Mouse (Mus musculus) lung, adult 2 months (tissue): Measurements from ENCODE around the gene Ndufs4. TPM values are rescaled to one million over a fixed set of nuclear protein-coding genes. Genes with fewer than 3 reads are reported as not detected.
"Not testable (repeated sequence)": the region's sequence is repeated elsewhere in the genome, so short reads cannot be mapped to it uniquely, and the experiment has no call there.

Experiments
- DNase-seq: peaks from one replicate; pipeline ENCODE4 v3.0.0; 2022
- H3K4me1 ChIP-seq: fragments of 200-500 bp; 2 replicates; pipeline ENCODE4 v1.6.1; 2011; ENCODE audit warnings: low read length; ENCODE audit not compliant: control insufficient read depth, insufficient read depth
- H3K4me3 ChIP-seq: fragments of 200-500 bp; replicated peaks from 2 replicates; pipeline ENCODE3; 2011; ENCODE audit warnings: low read depth, mild to moderate bottlenecking, control low read depth, low read length; ENCODE audit errors: extremely low read depth
- CTCF ChIP-seq: fragments of 200-500 bp; IDR thresholded peaks from 2 replicates; pipeline ENCODE4 v1.5.1; 2011; ENCODE audit warnings: mild to moderate bottlenecking, low read length, control low read depth; ENCODE audit not compliant: insufficient read depth
- POLR2A ChIP-seq: fragments of 200-500 bp; IDR thresholded peaks from 2 replicates; pipeline ENCODE4 v1.6.1; 2011; ENCODE audit warnings: low read depth, mild to moderate bottlenecking, control low read depth, low read length, borderline replicate concordance; ENCODE audit errors: extremely low read depth
- WGBS: fragments of 180-500 bp; shearing (Covaris S2); methylation state at CpG from one replicate; pipeline ENCODE4 v1.1.7; 2018; 5-methylcytosine and 5-hydroxymethylcytosine counted together
- polyA plus RNA-seq: library from polyadenylated mRNA; depleted of rRNA; stranded (reverse); fragments of >200 nt; gene quantifications from 2 replicates; pipeline ENCODE4 v1.2.3, GENCODE M21; 2012; rRNA removed

Ndufs4 gene
- polyA plus RNA-seq, 1 experiment = 24.8 TPM

GRCm38 (mm10) chr13:114297761-114298160 lies 90.3 kb downstream of the Ndufs4 start:
- Histone ChIP-seq H3K4me1 (no peaks in the 10 kb centered on the region), H3K4me3 (no peak overlapping the region)
- TF ChIP-seq POLR2A = no peak
- no peak for TF ChIP-seq CTCF
- no peak for DNase-seq
- 81% methylated on average over 3 of the region's 3 CpGs for WGBS

GRCm38 (mm10) chr13:114296556-114296955 lies 91.5 kb downstream of the Ndufs4 start:
- TF ChIP-seq POLR2A (no peak), CTCF (no peak)
- H3K4me1 ChIP-seq = no peaks in the 10 kb centered on the region
- WGBS = 85% methylated on average over 4 of the region's 4 CpGs
- no peak for DNase-seq
- H3K4me3 ChIP-seq = no peak overlapping the region

GRCm38 (mm10) chr13:114289411-114289810 lies 98.6 kb downstream of the Ndufs4 start:
- WGBS = 67% methylated on average over 1 of the region's 1 CpGs
- DNase-seq = no peak
- Histone ChIP-seq H3K4me3 (no peak overlapping the region), H3K4me1 (no peaks in the 10 kb centered on the region)
- TF ChIP-seq CTCF = no peak
- TF ChIP-seq POLR2A = no peak

- H3K4me1 ChIP-seq = no peaks in the 10 kb centered on the region
- H3K4me3 ChIP-seq = no peak overlapping the region
- DNase-seq = no peak
- 96% methylated on average over 3 of the region's 3 CpGs for WGBS
- TF ChIP-seq CTCF (no peak), POLR2A (no peak)
Measured at GRCm38 (mm10) chr13:114288511-114288910, 99.5 kb downstream of the Ndufs4 start.

- not testable (repeated sequence) for H3K4me3 ChIP-seq, H3K4me1 ChIP-seq, DNase-seq
- WGBS = 97% methylated on average over 2 of the region's 2 CpGs
Measured at GRCm38 (mm10) chr13:114278690-114279089, 109.4 kb downstream of the Ndufs4 start.

- no peak overlapping the region for H3K4me3 ChIP-seq
- no peak for DNase-seq
- TF ChIP-seq CTCF (no peak), POLR2A (no peak)
- 60% methylated on average over 5 of the region's 5 CpGs for WGBS
- H3K4me1 ChIP-seq = no peaks in the 10 kb centered on the region
Measured at GRCm38 (mm10) chr13:114277277-114277676, 110.8 kb downstream of the Ndufs4 start.

- DNase-seq = no peak
- no peak overlapping the region for H3K4me3 ChIP-seq
- TF ChIP-seq CTCF = no peak
- TF ChIP-seq POLR2A = no peak
- H3K4me1 ChIP-seq = no peaks in the 10 kb centered on the region
- 69% methylated on average over 16 of the region's 16 CpGs for whole genome bisulfite sequencing
Measured at GRCm38 (mm10) chr13:114271410-114272105, 116.5 kb downstream of the Ndufs4 start.

- WGBS = 77% methylated on average over 9 of the region's 9 CpGs
- Histone ChIP-seq H3K4me1 (no peaks in the 10 kb centered on the region), H3K4me3 (no peak overlapping the region)
- DNase-seq = no peak
- TF ChIP-seq CTCF (no peak), POLR2A (no peak)
Measured at GRCm38 (mm10) chr13:114267741-114268140, 120.3 kb downstream of the Ndufs4 start.

GRCm38 (mm10) chr13:114260486-114261205 lies 127.4 kb downstream of the Ndufs4 start:
- TF ChIP-seq POLR2A (no peak), CTCF (no peak)
- Histone ChIP-seq H3K4me3 (no peak overlapping the region), H3K4me1 (no peaks in the 10 kb centered on the region)
- DNase-seq = no peak
- 72% methylated on average over 7 of the region's 7 CpGs for WGBS

- WGBS = 80% methylated on average over 10 of the region's 10 CpGs
- no peak for DNase-seq
- H3K4me1 ChIP-seq = no peaks in the 10 kb centered on the region
- no peak overlapping the region for H3K4me3 ChIP-seq
- TF ChIP-seq CTCF (no peak), POLR2A (no peak)
Measured at GRCm38 (mm10) chr13:114254697-114255096, 133.4 kb downstream of the Ndufs4 start.

Other genes starting within 250 kb of the Ndufs4 start
- gene Fst, start 70.7 kb upstream of the Ndufs4 start, polyA plus RNA-seq = 1.2 and 2.1 TPM in 2 replicates